Mouse (Mus musculus): ENCODE data around the gene Ift43. TPM values are rescaled to one million over a fixed set of nuclear protein-coding genes. Genes with fewer than 3 reads are reported as not detected.

Gene Ift43
- polyA plus RNA-seq, 1 experiment: not detected

GRCm38 (mm10) chr12:86132799-86133198 lies 50.5 kb downstream of the Ift43 start:
- Histone ChIP-seq H3K4me3 (replicated peaks) (no peak overlapping the region), H3K36me3 (ENCODE audit: control insufficient read depth) (no peaks in the 10 kb centered on the region), H3K9me3 (ENCODE audit: control insufficient read depth, low read length) (no peaks in the 10 kb centered on the region), H3K27me3 (ENCODE audit: control insufficient read depth) (no peaks in the 10 kb centered on the region), H3K4me1 (ENCODE audit: control insufficient read depth) (no peaks in the 10 kb centered on the region)
- TF ChIP-seq GATA1 (IDR thresholded peaks at IDR 0.05; ENCODE audit: low read length) (no peak), TAL1 (IDR thresholded peaks at IDR 0.05; ENCODE audit: low read length) (no peak)

DNA sequence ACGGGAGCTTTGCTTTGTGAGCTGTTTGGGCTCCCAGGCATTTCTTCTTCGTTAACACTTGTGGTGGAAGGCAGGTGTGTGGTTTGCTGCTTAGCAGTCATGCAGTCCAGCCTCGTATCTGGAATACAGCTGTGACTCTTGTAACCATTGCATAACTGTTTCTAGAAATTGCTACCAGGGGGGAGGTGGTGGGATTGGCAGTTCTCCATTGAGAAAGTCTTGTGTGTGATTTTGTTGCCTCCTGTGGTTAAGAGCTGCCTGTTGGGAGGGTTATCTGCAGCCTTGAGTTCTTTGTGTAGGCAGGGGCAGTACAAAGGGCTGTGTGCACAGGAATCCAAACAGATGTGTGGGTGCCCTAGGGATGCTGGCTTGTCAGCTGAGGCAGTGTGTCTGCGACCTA lies 53.4 kb downstream of the Ift43 start:
- no peak overlapping the region for H3K4me3 ChIP-seq (replicated peaks)

GRCm38 (mm10) chr12:86138696-86139095 lies 56.4 kb downstream of the Ift43 start:
- H3K27me3 ChIP-seq (ENCODE audit: control insufficient read depth): no peaks in the 10 kb centered on the region
- H3K36me3 ChIP-seq (ENCODE audit: control insufficient read depth): no peaks in the 10 kb centered on the region
- H3K4me1 ChIP-seq (ENCODE audit: control insufficient read depth): no peaks in the 10 kb centered on the region
- no peak for TF ChIP-seq TAL1 (IDR thresholded peaks at IDR 0.05; ENCODE audit: low read length)
- TF ChIP-seq GATA1 (IDR thresholded peaks at IDR 0.05; ENCODE audit: low read length): no peak
- no peak overlapping the region for H3K4me3 ChIP-seq (replicated peaks)
- no peaks in the 10 kb centered on the region; the same call in 1 of the 2 replicates for H3K9me3 ChIP-seq (ENCODE audit: control insufficient read depth, low read length)

More for the DNA sequence above, 53.4 kb downstream of the Ift43 start:
- TF ChIP-seq TAL1 (IDR thresholded peaks at IDR 0.05; ENCODE audit: low read length) (no peak), GATA1 (IDR thresholded peaks at IDR 0.05; ENCODE audit: low read length) (no peak)
- Histone ChIP-seq H3K27me3 (ENCODE audit: control insufficient read depth) (no peaks in the 10 kb centered on the region), H3K9me3 (ENCODE audit: control insufficient read depth, low read length) (no peaks in the 10 kb centered on the region; the same call in 1 of the 2 replicates), H3K4me1 (ENCODE audit: control insufficient read depth) (no peaks in the 10 kb centered on the region), H3K36me3 (ENCODE audit: control insufficient read depth) (no peaks in the 10 kb centered on the region)

- no peaks in the 10 kb centered on the region for H3K27me3 ChIP-seq (ENCODE audit: control insufficient read depth)
- no peaks in the 10 kb centered on the region for H3K36me3 ChIP-seq (ENCODE audit: control insufficient read depth)
- H3K4me1 ChIP-seq (ENCODE audit: control insufficient read depth): no peaks in the 10 kb centered on the region
- no peaks in the 10 kb centered on the region; the same call in 1 of the 2 replicates for H3K9me3 ChIP-seq (ENCODE audit: control insufficient read depth, low read length)
- no peak overlapping the region for H3K4me3 ChIP-seq (replicated peaks)
- TF ChIP-seq GATA1 (IDR thresholded peaks at IDR 0.05; ENCODE audit: low read length): no peak
- no peak for TF ChIP-seq TAL1 (IDR thresholded peaks at IDR 0.05; ENCODE audit: low read length)
These were observed 60.0 kb downstream of the Ift43 start for GRCm38 (mm10) chr12:86142389-86142788.

GRCm38 (mm10) chr12:86146246-86146645 lies 63.9 kb downstream of the Ift43 start:
- H3K9me3 ChIP-seq (ENCODE audit: control insufficient read depth, low read length): no peaks in the 10 kb centered on the region
- H3K27me3 ChIP-seq (ENCODE audit: control insufficient read depth): no peaks in the 10 kb centered on the region
- no peaks in the 10 kb centered on the region for H3K36me3 ChIP-seq (ENCODE audit: control insufficient read depth)
- no peak for TF ChIP-seq GATA1 (IDR thresholded peaks at IDR 0.05; ENCODE audit: low read length)
- no peak for TF ChIP-seq TAL1 (IDR thresholded peaks at IDR 0.05; ENCODE audit: low read length)
- no peaks in the 10 kb centered on the region for H3K4me1 ChIP-seq (ENCODE audit: control insufficient read depth)
- no peak overlapping the region for H3K4me3 ChIP-seq (replicated peaks)

DNA sequence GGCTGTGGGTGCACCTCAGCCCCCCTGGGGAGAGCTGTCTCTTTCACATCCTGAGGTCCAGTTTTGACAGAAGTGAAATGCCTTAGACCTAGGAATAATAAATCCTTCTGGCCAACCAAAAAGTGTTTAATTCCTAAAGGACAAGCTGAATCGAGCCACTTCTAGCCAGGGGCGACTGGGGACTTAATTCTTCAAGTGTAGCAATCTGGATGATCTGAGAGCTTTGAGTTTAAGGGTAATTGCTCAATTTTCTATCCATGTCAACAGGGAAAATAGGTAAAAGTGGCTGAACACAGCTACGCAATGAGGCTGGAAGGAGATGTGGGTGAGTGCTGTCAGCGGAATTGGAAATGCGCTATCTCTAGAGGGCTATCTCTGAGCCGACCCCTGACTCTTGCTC lies 65.9 kb downstream of the Ift43 start:
- H3K9me3 ChIP-seq (ENCODE audit: control insufficient read depth, low read length): no peaks in the 10 kb centered on the region
- no peaks in the 10 kb centered on the region for H3K4me1 ChIP-seq (ENCODE audit: control insufficient read depth)
- TF ChIP-seq GATA1 (IDR thresholded peaks at IDR 0.05; ENCODE audit: low read length) (no peak), TAL1 (IDR thresholded peaks at IDR 0.05; ENCODE audit: low read length) (no peak)
- no peak overlapping the region for H3K4me3 ChIP-seq (replicated peaks)
- no peaks in the 10 kb centered on the region for H3K27me3 ChIP-seq (ENCODE audit: control insufficient read depth)
- H3K36me3 ChIP-seq (ENCODE audit: control insufficient read depth): no peaks in the 10 kb centered on the region

GRCm38 (mm10) chr12:86149087-86149486 lies 66.7 kb downstream of the Ift43 start:
- H3K4me3 ChIP-seq (replicated peaks): no peak overlapping the region
- no peaks in the 10 kb centered on the region for H3K36me3 ChIP-seq (ENCODE audit: control insufficient read depth)
- no peaks in the 10 kb centered on the region for H3K27me3 ChIP-seq (ENCODE audit: control insufficient read depth)
- no peaks in the 10 kb centered on the region for H3K9me3 ChIP-seq (ENCODE audit: control insufficient read depth, low read length)
- H3K4me1 ChIP-seq (ENCODE audit: control insufficient read depth): no peaks in the 10 kb centered on the region
- no peak for TF ChIP-seq GATA1 (IDR thresholded peaks at IDR 0.05; ENCODE audit: low read length)
- no peak for TF ChIP-seq TAL1 (IDR thresholded peaks at IDR 0.05; ENCODE audit: low read length)

- no peaks in the 10 kb centered on the region for H3K9me3 ChIP-seq (ENCODE audit: control insufficient read depth, low read length)
These were observed 69.6 kb downstream of the Ift43 start for GRCm38 (mm10) chr12:86151941-86152340.

GRCm38 (mm10) chr12:86153213-86153957 lies 71.0 kb downstream of the Ift43 start:
- Histone ChIP-seq H3K4me1 (ENCODE audit: control insufficient read depth) (no peaks in the 10 kb centered on the region), H3K4me3 (replicated peaks) (no peak overlapping the region), H3K9me3 (ENCODE audit: control insufficient read depth, low read length) (no peaks in the 10 kb centered on the region), H3K27me3 (ENCODE audit: control insufficient read depth) (no peaks in the 10 kb centered on the region), H3K36me3 (ENCODE audit: control insufficient read depth) (no peaks in the 10 kb centered on the region)
- no peak for TF ChIP-seq TAL1 (IDR thresholded peaks at IDR 0.05; ENCODE audit: low read length)
- TF ChIP-seq GATA1 (IDR thresholded peaks at IDR 0.05; ENCODE audit: low read length): no peak

More at GRCm38 (mm10) chr12:86151941-86152340, 69.6 kb downstream of the Ift43 start:
- no peak overlapping the region for H3K4me3 ChIP-seq (replicated peaks)
- no peaks in the 10 kb centered on the region for H3K4me1 ChIP-seq (ENCODE audit: control insufficient read depth)
- no peaks in the 10 kb centered on the region for H3K27me3 ChIP-seq (ENCODE audit: control insufficient read depth)
- H3K36me3 ChIP-seq (ENCODE audit: control insufficient read depth): no peaks in the 10 kb centered on the region
- no peak for TF ChIP-seq TAL1 (IDR thresholded peaks at IDR 0.05; ENCODE audit: low read length)
